Mouse (Mus musculus) fat pad, adult 2 months (tissue): Measurements from ENCODE around the gene Nfia.

ENCODE experiments used
- DNase-seq: peaks from one replicate; pipeline ENCODE4 v3.0.0-alpha.2; 2011; ENCODE audit warnings: low read depth, low spot score; ENCODE audit errors: extremely low read depth

The Nfia gene

DNA sequence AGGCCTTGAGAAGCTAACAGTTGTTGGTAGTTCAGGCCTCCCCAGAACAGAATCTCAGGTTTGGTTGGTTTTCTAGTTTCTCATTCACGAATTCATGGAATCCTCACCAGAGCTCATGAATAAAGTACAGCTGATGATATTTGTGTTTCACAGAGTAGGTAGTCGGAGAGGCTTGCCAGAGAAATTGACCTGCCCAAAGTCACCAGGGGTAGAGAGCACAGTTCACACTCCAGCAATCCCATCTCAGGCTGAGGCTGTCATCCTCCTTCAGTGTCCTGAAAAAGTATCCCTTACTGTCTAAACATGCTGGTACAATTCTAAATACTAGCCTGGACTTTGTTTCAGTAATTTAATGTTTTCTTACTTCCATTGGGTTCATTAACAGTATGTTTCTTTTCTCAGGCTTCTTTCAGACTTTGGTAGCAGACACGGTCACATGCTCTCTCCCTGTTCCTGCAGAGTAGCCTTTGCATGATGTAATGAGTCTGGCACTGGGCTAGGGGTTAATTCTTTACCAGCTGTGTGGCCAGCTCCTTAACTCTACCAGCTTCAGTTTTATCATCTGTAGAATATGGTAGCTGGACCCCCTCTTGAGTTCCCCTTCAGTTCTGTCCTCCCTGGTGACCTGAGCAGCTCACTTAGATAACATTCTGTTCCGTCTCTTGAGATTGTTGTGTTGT lies 7.1 kb upstream of the Nfia start:
- no peak for DNase-seq

DNA sequence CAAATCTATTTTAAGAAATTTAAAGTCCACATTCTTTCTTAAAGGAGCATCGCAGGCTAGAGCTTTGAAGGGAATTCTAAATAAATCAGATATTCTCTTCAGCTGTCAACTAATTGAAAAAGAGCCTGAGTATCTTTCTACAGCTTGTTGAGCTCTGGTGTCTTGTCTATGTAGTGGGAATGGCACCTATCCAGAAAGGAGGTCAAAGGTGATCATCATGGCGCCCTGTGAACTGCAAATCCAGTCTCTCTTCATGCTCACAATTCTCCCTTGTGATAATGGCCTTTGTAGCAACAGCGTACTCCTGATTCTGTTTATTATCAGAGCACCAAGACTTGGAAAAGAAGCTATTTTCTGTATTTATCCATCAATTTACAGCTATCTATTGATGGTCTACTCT lies 6.4 kb upstream of the Nfia start:
- no peak for DNase-seq

DNA sequence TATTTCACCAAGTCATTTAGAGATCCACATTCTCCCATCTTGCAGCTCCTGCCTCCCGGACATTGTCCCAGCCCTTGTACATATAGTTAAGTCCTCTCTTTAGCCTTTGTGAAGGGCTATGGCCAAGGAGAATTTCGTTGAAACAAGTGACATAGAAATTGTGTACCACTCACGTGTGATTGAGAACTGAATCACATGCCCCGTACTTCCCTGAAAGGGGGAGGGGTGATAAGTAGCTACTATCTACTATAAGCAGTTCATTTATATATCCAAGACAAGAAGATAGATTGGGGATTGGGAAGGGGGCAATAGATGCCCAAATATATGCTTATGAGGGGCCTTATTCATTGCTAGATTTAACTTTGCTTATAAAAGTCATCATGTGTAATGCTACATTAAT lies 5.5 kb upstream of the Nfia start:
- no peak for DNase-seq

DNA sequence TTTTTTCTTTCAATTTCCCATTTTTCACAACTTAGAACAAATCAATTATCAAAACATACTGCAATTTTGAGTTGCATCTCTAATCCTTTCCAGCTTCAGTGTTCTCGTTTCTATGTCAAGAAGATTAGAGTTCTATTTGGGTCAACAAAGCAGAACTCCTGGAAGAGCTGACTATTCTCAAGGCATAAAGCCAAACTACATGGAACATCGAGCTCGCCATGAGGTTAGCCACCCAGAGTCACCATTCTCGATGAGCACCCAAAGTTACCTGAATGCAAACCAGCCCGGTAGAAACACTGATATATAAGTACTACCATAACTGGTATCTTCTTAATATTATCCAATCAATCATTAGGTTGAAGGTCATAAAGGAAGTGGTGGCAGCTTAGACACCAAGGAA lies 5.0 kb upstream of the Nfia start:
- DNase-seq: no peak

DNA sequence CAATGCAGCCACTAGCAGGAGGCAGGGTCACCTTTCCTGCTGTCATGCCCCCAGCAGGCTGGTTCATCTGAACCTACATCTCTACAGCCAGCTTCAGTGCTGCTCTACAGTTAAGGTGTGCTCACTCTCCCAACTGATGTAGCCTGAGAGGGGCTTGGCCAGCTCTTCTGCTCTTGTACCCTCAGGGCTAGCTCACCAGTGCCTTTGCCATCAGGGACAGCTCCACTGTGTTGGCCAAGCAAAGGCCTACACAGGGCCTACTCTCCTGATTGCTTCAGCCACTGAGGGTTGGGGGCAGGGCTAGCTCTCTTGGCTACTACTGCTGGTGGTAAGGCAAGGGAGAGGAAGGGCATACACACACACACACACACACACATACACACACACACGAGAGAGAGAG lies 2.7 kb upstream of the Nfia start:
- no peak for DNase-seq

DNA sequence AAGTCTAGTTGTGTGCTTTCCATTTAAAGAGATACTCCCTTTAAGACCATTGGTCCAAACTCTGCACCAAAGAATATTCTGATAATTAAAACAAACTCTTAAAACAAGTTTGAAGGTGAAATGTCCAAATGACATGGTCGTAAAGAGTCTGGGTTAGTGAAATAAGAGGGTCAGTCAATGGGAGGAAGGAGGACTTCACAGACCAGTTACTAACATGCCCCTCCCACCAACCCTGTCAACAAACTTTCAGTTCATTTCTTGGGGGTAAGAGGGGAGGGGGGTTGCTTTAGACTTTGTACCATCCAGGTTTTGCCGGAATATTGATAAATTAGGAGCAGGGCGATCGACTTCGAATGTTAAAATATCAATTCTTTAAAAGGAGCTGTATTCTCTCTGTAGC lies 1.1 kb upstream of the Nfia start:
- no peak for DNase-seq

DNA sequence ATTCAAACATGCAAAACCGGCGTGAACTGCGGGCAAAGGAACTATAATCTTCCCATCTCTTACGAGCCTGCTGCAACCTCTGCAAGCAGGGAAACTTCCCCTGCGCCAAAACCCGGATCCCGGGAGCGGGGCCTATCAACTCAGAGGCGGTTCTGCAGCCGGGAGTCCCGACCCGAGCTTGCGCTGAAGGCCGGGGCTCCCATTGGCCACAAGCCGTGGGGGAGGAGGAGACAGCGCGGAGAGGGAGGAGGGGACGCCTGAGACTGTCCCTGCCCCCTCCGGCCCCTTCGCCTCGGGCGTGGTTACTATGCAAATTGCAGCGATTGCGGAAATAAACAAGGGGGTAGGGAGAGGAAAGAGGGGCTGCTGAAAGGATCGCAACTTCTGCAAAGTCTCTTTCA lies 450 bp upstream of the Nfia start:
- DNase-seq: no peak

DNA sequence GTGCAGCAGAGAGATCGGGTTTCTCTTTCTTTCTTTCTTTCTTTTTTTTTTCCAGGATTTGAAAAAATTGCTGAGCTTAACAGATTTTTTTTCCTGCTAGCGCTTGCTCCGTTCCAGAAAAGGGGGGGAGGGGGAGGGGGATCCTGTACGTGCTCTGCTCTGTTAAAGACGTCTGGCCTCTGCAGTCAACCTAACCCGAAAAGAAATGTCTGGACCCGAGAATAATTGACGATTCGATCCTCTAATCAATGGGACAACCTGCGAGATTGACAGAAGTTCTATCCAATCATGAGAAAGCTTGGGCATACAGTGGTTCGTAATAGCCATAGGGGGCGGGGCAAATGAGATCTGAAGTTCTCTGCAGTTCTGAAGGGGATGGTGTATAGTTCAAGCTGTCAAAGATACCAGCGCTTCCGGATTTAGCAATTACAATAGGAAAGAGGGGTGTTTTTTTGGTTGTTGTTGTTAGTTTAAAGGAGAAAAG lies 618 bp downstream of the Nfia start:
- DNase-seq: peak; percentile 95

DNA sequence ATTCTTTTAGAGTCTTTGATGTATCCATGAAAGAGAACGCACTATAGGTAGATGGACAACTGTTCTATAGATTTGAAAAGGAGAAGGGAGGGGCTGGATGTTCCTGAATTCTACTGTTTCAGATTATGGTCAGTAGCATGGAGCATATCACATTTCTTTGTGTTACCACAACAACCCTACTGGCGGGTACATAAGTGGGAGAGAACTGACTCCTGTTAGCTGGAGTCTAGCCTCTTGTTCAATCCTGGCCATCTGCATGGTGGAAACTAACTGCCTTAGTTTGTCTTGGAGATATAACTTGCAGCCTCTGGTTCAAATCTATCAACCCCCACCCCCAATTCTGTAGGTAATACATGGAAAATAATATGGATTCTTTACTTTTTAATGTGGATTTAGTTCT lies 1.3 kb downstream of the Nfia start:
- DNase-seq: no peak

DNA sequence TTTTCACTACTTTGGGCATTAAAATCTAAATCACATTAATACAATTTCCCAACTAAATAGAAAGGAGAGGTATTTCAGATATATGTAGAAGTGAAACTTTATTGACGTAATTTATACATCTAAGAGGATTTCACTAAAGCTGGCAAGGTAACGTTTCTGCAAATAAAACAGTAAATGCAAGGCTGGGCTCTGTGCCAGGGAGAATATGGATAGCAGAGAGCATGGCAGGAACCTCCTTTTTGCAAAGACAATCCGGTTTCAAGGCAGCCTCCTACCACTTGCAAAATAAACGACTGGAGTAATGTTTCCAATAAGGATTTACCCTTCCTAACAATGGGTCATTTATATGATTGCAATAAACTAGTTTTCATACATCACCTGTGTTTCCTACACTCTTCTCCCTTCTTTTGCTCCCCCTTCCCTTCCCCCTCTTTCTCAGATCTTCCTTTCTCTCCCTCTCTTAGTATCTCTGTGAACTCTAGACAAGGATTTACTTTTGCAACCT lies 2.0 kb downstream of the Nfia start:
- no peak for DNase-seq

DNA sequence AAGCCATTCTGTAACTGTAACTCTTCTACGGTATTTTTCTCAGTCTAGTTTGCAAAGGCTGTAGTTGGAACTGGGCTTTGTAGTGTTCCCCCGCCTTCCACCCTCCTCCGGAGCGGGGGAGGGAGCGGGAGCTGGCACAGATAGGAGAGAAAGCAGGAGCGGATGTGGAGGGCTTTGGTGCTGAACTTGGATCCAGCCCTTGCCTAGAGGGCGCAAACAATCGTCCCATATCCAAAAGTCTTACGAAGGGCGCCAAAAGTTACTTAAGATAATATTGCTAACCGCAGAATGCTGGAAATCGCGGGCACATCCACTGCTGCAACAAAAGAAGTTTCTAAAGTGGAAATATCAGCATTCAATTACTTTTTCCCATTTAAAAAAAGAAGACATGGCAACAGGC lies 2.5 kb downstream of the Nfia start:
- peak; percentile 93 for DNase-seq

DNA sequence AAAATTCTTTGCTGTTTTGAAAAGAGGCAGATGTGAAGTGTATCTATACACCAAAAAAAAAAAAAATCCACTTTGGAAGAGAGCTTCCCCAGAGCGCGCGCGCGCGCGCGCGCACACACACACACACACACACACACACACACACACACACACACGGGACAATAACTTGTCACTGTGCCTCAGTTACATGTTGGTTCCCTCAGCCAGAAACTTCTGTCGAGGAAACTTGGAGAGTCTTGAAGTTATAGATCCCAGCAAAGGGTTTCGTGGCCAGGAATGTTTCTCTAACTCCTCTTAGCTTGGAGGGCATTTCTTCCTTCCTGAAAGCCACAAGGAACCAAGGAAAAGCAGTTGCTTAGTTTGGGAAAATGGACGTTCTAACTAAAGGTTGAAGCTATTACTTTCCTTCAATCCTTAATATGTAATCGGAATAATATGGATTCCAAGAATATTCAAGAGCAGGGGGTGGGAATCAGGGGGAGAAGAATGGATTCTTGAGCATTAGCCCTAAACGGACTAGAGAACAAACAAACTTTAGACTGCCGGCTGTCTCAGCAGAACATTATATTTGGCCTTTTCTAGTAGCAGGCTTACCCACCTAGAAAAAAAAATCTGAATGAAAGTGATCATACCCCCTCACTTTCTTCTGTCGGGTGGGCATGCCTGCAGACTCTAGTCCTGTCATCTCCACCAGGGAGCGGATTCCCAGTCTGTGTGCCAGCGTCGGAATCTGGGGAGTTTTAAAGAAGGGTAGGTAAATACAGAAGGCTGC lies 3.1 kb downstream of the Nfia start:
- no peak for DNase-seq

DNA sequence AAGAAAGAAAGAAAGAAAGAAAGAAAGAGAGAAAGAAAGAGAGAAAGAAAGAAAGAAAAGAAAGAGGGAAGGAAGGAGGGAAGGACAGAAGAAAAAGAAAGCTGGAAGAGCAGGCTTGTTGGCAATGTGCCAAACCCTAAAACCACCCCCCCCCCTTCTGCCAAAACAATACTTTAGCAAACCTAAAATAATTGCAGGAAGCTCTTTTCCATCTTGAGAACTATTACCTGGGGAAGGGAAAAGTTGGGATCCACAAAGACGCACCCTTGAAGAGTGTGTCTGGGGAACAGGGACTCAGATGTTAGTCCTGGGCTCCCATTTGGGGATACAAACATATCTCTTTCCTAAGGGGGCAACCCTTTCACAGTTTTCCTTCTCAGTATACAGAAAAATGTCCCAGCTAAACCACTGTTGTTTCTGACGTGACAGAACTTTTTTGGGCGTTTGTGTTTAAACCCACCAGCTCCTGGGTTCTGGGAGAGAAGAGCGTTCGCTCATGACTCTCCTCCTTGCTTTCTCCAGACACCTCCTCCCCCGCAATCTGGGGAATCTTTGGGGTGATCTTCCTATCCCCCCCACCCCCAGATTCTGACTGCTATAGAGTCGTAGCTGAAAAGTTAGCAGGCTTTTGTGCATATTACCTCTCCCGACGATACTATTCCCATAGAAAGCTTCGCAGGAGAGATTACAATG lies 4.0 kb downstream of the Nfia start:
- no peak for DNase-seq

DNA sequence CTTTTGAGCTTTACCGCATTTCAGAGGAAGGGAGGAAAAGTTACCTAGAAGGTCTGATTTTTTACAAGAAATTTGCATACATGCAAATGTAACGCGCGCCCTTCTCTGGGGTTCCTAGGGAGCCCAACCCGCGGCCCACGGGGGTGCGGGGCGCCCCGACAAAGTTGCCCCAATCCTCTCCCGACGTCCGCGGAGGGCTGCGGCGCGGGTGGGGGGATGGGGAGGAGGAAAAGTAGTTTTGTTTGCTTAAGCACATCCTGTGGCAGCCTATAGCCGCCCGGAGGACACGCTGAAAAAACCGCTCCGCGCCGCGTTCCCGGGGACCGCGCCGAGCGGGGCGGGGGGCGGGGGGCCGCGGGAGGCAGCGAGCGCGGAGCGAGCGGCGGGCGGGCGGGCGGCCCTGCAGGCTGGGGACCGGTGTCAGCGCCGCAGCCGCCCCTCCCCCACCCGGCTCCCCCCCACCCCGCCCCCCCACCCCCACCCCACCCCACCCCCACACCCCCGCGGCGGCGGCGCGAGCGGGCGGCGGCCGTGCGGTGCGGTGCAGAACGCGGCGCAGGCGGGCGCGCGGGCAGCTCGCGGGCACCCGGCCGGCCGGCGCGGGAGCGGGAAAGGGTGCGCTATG lies 4.7 kb downstream of the Nfia start:
- DNase-seq: no peak

DNA sequence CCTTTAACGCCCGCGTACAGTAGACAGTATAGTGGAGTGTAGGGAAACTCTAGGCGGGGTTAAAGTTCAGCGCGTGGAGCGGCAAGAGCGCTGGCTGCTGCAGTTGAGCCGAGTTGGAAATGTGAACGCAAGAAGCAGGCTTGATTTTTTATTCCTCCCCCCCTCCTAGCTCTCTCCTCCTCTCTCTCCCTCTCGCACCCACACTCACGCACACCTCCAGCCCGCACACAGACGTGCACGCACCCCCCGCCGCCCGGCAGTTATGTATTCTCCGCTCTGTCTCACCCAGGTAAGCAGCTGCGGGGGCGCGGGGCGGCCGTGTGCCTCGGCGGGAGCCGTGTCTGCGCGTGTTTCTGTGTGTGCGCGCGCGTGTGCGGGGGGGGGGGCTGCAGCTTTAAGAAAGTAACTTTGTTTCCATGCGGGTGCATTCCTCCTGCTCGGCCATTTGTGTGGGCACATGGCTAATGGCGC lies 5.2 kb downstream of the Nfia start, which contains the start of gene E130114P18Rik:
E130114P18Rik (minus strand) TSS at position 373 of the 471 bp plus-strand sequence.
- no peak for DNase-seq

DNA sequence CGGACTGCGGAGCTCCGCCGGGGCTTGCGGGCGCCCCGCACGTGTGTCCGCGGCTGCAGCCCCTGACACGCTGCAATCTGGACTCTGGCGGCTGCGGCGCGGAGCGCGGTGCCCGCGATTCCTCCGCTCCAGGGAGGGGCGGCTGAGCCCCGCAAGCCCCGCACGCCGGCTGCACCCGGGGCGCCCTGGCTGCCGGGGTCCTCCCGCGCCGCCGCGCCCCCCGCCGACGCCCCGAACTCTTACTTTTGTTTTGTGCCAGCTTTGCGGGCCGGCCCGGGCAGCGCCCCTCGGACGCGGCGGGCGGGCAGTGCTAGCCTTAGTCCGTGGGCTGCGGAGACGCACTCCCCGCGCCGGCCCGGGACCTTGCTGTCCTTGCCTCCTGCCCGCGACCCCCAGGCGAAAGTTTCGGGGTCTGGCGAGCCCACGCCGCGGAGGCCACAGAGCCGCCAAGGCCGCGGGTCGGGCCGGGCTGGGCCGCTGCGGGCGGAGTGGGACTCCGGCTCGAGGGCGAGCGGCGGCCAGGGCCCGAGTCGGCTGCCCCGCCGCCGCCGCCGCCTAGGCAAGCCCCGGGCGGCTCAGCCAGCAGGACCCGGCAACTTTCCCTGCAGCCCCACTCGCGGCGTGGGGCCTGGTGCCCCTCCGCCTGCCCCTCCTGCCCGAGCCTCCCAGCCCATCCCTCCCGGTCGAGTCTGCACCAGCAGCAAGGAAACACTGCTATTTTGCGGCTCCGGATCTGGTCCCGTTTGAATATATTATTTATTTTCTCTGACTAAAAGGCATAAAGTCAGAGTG lies 5.9 kb downstream of the Nfia start:
- DNase-seq: no peak

DNA sequence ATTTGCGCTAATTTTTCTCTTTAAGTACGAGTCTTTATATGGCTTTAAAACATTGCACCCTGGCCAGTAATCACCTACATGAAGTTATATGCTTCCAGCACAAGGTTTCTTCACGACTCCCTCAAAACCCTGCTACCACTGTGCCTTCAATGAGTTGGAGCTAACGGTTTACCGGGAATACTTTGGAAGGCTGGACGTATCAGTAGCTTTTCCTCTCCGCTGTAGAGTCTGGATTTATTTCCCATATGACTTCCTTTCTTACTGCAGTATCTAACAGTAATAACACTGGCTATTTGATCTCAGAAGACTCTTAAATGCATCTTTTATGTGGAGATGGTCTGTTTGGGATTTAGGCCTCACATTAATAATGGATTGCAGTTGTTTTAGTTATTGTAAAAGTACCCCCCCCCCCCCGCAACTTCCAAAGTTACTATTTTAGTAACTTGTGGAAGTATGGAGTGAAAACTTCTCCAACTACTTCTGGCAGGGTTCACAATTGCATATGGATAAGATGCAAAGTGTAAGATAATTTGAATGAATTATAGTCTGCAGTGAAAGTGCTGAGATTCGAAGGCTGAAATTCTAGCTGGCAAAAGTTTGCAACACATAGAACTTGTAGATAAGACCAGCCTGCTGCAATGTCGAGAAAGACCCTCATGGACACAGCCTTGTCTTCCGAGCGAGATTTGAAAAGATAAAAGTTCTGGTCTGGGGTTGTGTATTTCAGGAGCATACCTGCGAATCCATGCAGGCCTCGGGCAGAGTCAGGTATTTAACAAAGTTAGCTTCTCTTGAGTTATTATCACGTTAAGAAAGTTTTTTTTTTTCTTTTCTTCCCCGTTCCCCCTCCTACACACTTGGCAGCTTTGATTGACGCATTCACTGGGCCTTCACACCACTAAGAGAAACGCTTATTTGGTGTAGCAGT lies 6.7 kb downstream of the Nfia start:
- no peak for DNase-seq

DNA sequence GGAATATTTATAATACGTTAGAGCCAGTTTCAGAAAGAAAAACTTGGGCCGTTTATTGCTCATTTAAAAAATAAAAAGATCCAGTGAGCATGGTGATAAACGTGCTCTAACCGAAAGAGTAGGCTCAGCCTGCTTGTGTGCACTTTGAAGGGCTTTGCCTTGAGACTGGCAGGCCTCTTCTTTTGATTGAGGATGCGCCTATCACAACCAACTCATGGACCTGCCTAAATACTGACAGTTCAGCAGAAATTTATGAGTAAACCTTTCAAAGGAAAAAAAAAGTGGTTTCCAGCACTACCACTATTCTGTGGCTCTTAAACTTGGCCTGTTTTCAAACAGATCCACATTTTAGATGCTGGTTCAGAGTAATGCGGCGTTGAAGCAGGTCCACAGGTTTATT lies 7.5 kb downstream of the Nfia start:
- DNase-seq: no peak
